Mouse (Mus musculus) WW6 (cell line): ENCODE measurements around the gene Mast2.

Experiments used
- DNase-seq: peaks from one replicate; pipeline ENCODE4 v3.0.0-alpha.2; 2013; ENCODE audit warnings: low read depth, low spot score

Mast2 gene

GRCm38 (mm10) chr4:116464126-116464981 is at the start of gene Mast2:
Gene Mast2 (minus strand): TSS chr4:116464183.
- peak; percentile 67 for DNase-seq

GRCm38 (mm10) chr4:116507425-116508218 is 43.6 kb upstream of the Mast2 start, which contains the start of gene Ipp:
Gene Ipp (plus strand): TSS chr4:116507549.
- peak; percentile 83 for DNase-seq

- no peak for DNase-seq
These were observed 43.0 kb upstream of the Mast2 start for GRCm38 (mm10) chr4:116506886-116507424.

GRCm38 (mm10) chr4:116499978-116500377 is 36.0 kb upstream of the Mast2 start:
- no peak for DNase-seq

- no peak for DNase-seq
These were observed 29.7 kb upstream of the Mast2 start for GRCm38 (mm10) chr4:116493646-116494045.

GRCm38 (mm10) chr4:116492460-116492859 is 28.5 kb upstream of the Mast2 start:
- DNase-seq: no peak

- no peak for DNase-seq
These were observed 27.9 kb upstream of the Mast2 start for GRCm38 (mm10) chr4:116491886-116492285.

GRCm38 (mm10) chr4:116491119-116491536 is 27.1 kb upstream of the Mast2 start:
- no peak for DNase-seq

GRCm38 (mm10) chr4:116483476-116483875 is 19.5 kb upstream of the Mast2 start:
- DNase-seq: no peak

- no peak for DNase-seq
These were observed 17.3 kb upstream of the Mast2 start for GRCm38 (mm10) chr4:116481322-116481721.

GRCm38 (mm10) chr4:116463231-116464125 is 505 bp downstream of the Mast2 start:
- DNase-seq: peak; percentile 40

GRCm38 (mm10) chr4:116461943-116462342 is 2.0 kb downstream of the Mast2 start:
- no peak for DNase-seq

GRCm38 (mm10) chr4:116451553-116451952 is 12.4 kb downstream of the Mast2 start:
- no peak for DNase-seq

GRCm38 (mm10) chr4:116449951-116450350 is 14.0 kb downstream of the Mast2 start:
- DNase-seq: no peak

GRCm38 (mm10) chr4:116448673-116449072 is 15.3 kb downstream of the Mast2 start:
- DNase-seq: no peak

GRCm38 (mm10) chr4:116439383-116439782 is 24.6 kb downstream of the Mast2 start:
- no peak for DNase-seq

- no peak for DNase-seq
These were observed 25.4 kb downstream of the Mast2 start for GRCm38 (mm10) chr4:116438561-116438960.

GRCm38 (mm10) chr4:116435626-116436025 is 28.4 kb downstream of the Mast2 start:
- no peak for DNase-seq

- DNase-seq: no peak
These were observed 41.8 kb downstream of the Mast2 start for GRCm38 (mm10) chr4:116422186-116422585.

GRCm38 (mm10) chr4:116421170-116421569 is 42.8 kb downstream of the Mast2 start:
- no peak for DNase-seq

- no peak for DNase-seq
These were observed 51.0 kb downstream of the Mast2 start for GRCm38 (mm10) chr4:116412993-116413392.
